Mouse (Mus musculus) liver, adult 2 months (tissue): ENCODE results near the gene Spryd3.

ENCODE experiments used
- CTCF ChIP-seq: fragments of 200-500 bp; IDR thresholded peaks from 2 replicates; pipeline ENCODE4 v1.5.1; 2011; ENCODE audit warnings: low read depth, low read length, control low read depth
- POLR2A ChIP-seq: fragments of 200-500 bp; IDR thresholded peaks from 2 replicates; pipeline ENCODE4 v1.6.1; 2011; ENCODE audit warnings: low read length, control low read depth; ENCODE audit not compliant: insufficient read depth; ENCODE audit errors: extremely low read depth

DNA sequence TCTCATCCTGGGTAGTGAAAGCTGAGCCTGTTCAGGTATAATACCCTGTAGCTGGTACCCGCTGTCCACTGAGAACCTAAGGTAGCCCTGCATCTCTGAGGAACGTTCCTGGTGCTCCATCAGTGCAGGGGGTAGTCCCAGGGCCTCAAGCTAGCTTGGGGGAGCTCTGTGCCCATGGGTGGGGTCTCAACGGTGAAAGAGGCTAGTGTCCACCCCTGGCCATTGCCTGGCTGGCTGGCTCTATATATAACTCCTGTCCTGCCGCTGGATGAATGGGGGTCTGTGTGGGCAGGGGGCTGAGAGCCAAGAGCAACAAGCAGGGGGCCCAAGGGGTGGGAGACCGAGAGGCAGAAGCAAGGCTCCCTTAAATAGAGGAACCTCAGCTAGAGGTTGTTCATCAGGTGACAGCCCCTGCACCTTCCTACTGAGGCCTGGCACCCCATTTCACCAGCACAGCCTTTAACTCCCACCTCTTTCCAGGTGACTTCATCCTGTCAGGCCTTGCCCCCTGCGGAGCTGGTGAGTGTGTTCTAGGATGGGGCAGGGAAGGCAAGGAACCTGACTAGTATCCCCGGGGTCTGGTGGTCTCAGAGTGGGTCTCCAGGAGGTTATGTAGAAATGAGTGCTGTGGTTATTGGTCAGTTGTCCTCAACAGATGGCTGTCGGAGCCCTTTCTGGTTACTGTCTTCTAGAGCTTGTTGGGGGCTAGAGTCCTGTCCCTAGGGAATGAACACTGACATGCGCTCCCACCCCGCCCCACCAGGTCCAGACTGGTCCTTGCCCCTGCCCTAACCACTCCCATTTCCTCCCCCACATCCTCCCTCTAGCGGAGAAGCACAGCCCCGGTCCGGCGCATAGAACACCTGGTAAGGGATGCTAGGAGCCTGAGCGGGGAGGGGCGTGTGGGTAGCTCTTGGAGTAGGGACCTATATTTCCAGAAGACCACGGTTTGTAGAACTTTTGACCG, 30.0 kb downstream of the Spryd3 start:
- TF ChIP-seq CTCF (peak; percentile 35; the same call in 1 of the 2 replicates), POLR2A (no peak)
